Mouse (Mus musculus): Measurements from ENCODE around the gene P4htm.
A peak's percentile ranks its signal among the peaks of the same experiment; 100 is the strongest.

P4htm gene

GRCm38 (mm10) chr9:108577934-108578544 is 19.4 kb downstream of the P4htm start:
- DNase-seq (ENCODE audit: low spot score) = no peak

GRCm38 (mm10) chr9:108577025-108577424 is 20.4 kb downstream of the P4htm start:
- DNase-seq (ENCODE audit: low spot score) = no peak

GRCm38 (mm10) chr9:108575321-108576297 is 21.9 kb downstream of the P4htm start:
- no peak for DNase-seq (ENCODE audit: low spot score)

- DNase-seq (ENCODE audit: low spot score) = no peak
Observed at GRCm38 (mm10) chr9:108574921-108575320, 22.5 kb downstream of the P4htm start.

GRCm38 (mm10) chr9:108573774-108574690 is 23.4 kb downstream of the P4htm start:
- no peak for DNase-seq (ENCODE audit: low spot score)

- DNase-seq (ENCODE audit: low spot score) = no peak
Observed at GRCm38 (mm10) chr9:108572321-108572720, 25.1 kb downstream of the P4htm start.

GRCm38 (mm10) chr9:108571401-108571973 is 26.0 kb downstream of the P4htm start:
- no peak for DNase-seq (ENCODE audit: low spot score)

- DNase-seq (ENCODE audit: low spot score) = peak; percentile 71
Observed at GRCm38 (mm10) chr9:108570207-108570896, 27.1 kb downstream of the P4htm start.

- peak; percentile 78 for DNase-seq (ENCODE audit: low spot score)
Observed at GRCm38 (mm10) chr9:108569381-108570206, 27.9 kb downstream of the P4htm start, which contains the start of gene Dalrd3. TSS of gene Dalrd3 (plus strand) at chr9:108569886.

- DNase-seq (ENCODE audit: low spot score) = no peak
Observed at GRCm38 (mm10) chr9:108568511-108568921, 29.0 kb downstream of the P4htm start.

- DNase-seq (ENCODE audit: low spot score) = peak; percentile 22
Observed at GRCm38 (mm10) chr9:108567931-108568419, 29.5 kb downstream of the P4htm start.

GRCm38 (mm10) chr9:108566815-108567776 is 30.4 kb downstream of the P4htm start, which contains the start of gene Ndufaf3:
TSS of gene Ndufaf3 (minus strand) at chr9:108567434.
- peak; percentile 93 for DNase-seq (ENCODE audit: low spot score)

GRCm38 (mm10) chr9:108565881-108566814 is 31.3 kb downstream of the P4htm start:
- DNase-seq (ENCODE audit: low spot score) = no peak

GRCm38 (mm10) chr9:108564131-108564530 is 33.3 kb downstream of the P4htm start:
- no peak for DNase-seq (ENCODE audit: low spot score)

- DNase-seq (ENCODE audit: low spot score) = no peak
Observed at GRCm38 (mm10) chr9:108563671-108564070, 33.8 kb downstream of the P4htm start.

- DNase-seq (ENCODE audit: low spot score) = peak; percentile 91
Observed at GRCm38 (mm10) chr9:108560227-108560841, 37.1 kb downstream of the P4htm start, which contains the start of gene Impdh2. TSS of gene Impdh2 (plus strand) at chr9:108560286.

GRCm38 (mm10) chr9:108559169-108559568 is 38.3 kb downstream of the P4htm start:
- no peak for DNase-seq (ENCODE audit: low spot score)

All from spleen, adult 12 weeks (tissue).